Mouse (Mus musculus): ENCODE data around the gene Hipk2. TPM values are rescaled to one million over a fixed set of nuclear protein-coding genes. Genes with fewer than 3 reads are reported as not detected.

The Hipk2 gene
- total and polyA plus RNA-seq, 3 experiments, result 3.9 to 85.1 (median 14.1) TPM

DNA sequence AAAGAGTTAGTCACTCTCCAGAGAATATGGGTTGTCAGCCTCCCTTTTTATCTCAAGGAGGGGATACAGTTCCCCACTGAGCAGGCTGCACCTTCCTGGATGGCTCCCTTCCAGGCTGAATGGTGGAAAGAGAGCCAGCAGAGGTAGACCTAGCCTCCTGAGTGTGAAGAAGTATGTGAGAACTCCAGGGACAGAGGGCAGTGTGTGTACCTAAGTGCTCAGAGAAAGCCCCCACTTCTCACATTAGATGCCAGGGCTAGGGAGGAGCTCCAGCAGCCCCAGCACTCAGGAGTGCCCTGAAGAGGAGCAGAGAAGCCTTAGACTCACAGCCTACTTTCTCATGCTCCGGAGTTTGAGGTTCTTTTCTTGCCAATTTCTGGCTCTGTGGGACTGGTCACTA, 59.7 kb downstream of the Hipk2 start:
- Histone ChIP-seq H3K4me3 (ENCODE audit: control insufficient read depth in 1 of 2, insufficient read depth in 1 of 2, low read depth in 2 of 2, low read length in 2 of 2) (no peak overlapping the region), H3K36me3 (ENCODE audit: control insufficient read depth in 1 of 2, insufficient read depth in 2 of 2, low read length in 2 of 2) (peaks cover 0 to 40% of the 10 kb centered on the region in 2 experiments; a peak in 2 of 4 replicates), H3K27me3 (ENCODE audit: control insufficient read depth in 1 of 2, insufficient read depth in 2 of 2, low read length in 2 of 2) (no peaks in the 10 kb centered on the region), H3K9ac (ENCODE audit: control insufficient read depth, low read depth, low read length, poor library complexity, severe bottlenecking) (no peak overlapping the region), H3K4me1 (ENCODE audit: control insufficient read depth in 1 of 2, insufficient read depth in 2 of 2, low read length in 2 of 2) (peaks cover 17 to 30% of the 10 kb centered on the region in 2 experiments), H3K9me3 (replicated peaks; ENCODE audit: insufficient read depth, low read length) (no peaks in the 10 kb centered on the region), H3K79me2 (ENCODE audit: control insufficient read depth, insufficient read depth, low read length, poor library complexity) (no peaks in the 10 kb centered on the region; the same call in 1 of the 2 replicates), H3K27ac (ENCODE audit: control insufficient read depth, low read depth, low read length) (peak overlapping the region; percentile 33)
- peak; percentile 40 for DNase-seq (ENCODE audit: low read depth, low spot score)
- TF ChIP-seq ETS1 (IDR thresholded peaks at IDR 0.05; ENCODE audit: low read depth, low read length), result no peak
- TF ChIP-seq MYB (IDR thresholded peaks at IDR 0.05; ENCODE audit: low read depth, low read length), result no peak
- no peak for TF ChIP-seq CHD1 (IDR thresholded peaks at IDR 0.05; ENCODE audit: low read depth, low read length)
- no peak for TF ChIP-seq ELF1 (IDR thresholded peaks at IDR 0.05; ENCODE audit: low read depth, low read length)
- no peak for TF ChIP-seq MAFK (IDR thresholded peaks at IDR 0.05; ENCODE audit: borderline replicate concordance, low read depth, low read length)
- TF ChIP-seq BHLHE40 (IDR thresholded peaks at IDR 0.05; ENCODE audit: borderline replicate concordance, low read depth, low read length), result no peak
- no peak for TF ChIP-seq SIN3A (IDR thresholded peaks at IDR 0.05; ENCODE audit: low read length)

GRCm38 (mm10) chr6:38815582-38815981, 60.4 kb downstream of the Hipk2 start:
- Histone ChIP-seq H3K9ac (ENCODE audit: control insufficient read depth, low read depth, low read length, poor library complexity, severe bottlenecking) (no peak overlapping the region), H3K4me3 (ENCODE audit: control insufficient read depth in 1 of 2, insufficient read depth in 1 of 2, low read depth in 2 of 2, low read length in 2 of 2) (no peak overlapping the region), H3K79me2 (ENCODE audit: control insufficient read depth, insufficient read depth, low read length, poor library complexity) (no peaks in the 10 kb centered on the region; the same call in 1 of the 2 replicates), H3K4me1 (ENCODE audit: control insufficient read depth in 1 of 2, insufficient read depth in 2 of 2, low read length in 2 of 2) (peaks cover 12 to 31% of the 10 kb centered on the region in 2 experiments), H3K9me3 (replicated peaks; ENCODE audit: insufficient read depth, low read length) (no peaks in the 10 kb centered on the region), H3K27me3 (ENCODE audit: control insufficient read depth in 1 of 2, insufficient read depth in 2 of 2, low read length in 2 of 2) (no peaks in the 10 kb centered on the region), H3K27ac (ENCODE audit: control insufficient read depth, low read depth, low read length) (peak overlapping the region; percentile 21; the same call in 1 of the 2 replicates), H3K36me3 (ENCODE audit: control insufficient read depth in 1 of 2, insufficient read depth in 2 of 2, low read length in 2 of 2) (peaks cover 0 to 35% of the 10 kb centered on the region in 2 experiments; a peak in 2 of 4 replicates)
- TF ChIP-seq GATA1 (IDR thresholded peaks at IDR 0.05; ENCODE audit: low read depth, low read length) (0 out of 2 replicates have a peak, but pooled peaks have one; percentile 39), MAX (IDR thresholded peaks at IDR 0.05; ENCODE audit: low read length) (no peak), EP300 (IDR thresholded peaks at IDR 0.05; ENCODE audit: low read depth in 1 of 2, low read length in 2 of 2) (peak in 1 of 2 experiments; percentile 24; a peak in 1 of 4 replicates), HCFC1 (IDR thresholded peaks at IDR 0.05; ENCODE audit: low read depth, low read length) (no peak), MAFK (IDR thresholded peaks at IDR 0.05; ENCODE audit: borderline replicate concordance, low read depth, low read length) (no peak), CHD1 (IDR thresholded peaks at IDR 0.05; ENCODE audit: low read depth, low read length) (no peak), USF2 (IDR thresholded peaks at IDR 0.05; ENCODE audit: borderline replicate concordance in 1 of 2, insufficient read depth in 1 of 2, low read depth in 1 of 2, low read length in 2 of 2) (no peak), CHD2 (IDR thresholded peaks at IDR 0.05; ENCODE audit: low read length) (no peak)
- peak; percentile 38 for DNase-seq (ENCODE audit: low read depth, low spot score)

GRCm38 (mm10) chr6:38814690-38815089, 61.3 kb downstream of the Hipk2 start:
- Histone ChIP-seq H3K79me2 (ENCODE audit: control insufficient read depth, insufficient read depth, low read length, poor library complexity) (no peaks in the 10 kb centered on the region; the same call in 1 of the 2 replicates), H3K36me3 (ENCODE audit: control insufficient read depth in 1 of 2, insufficient read depth in 2 of 2, low read length in 2 of 2) (peaks cover 0 to 36% of the 10 kb centered on the region in 2 experiments; a peak in 2 of 4 replicates), H3K4me1 (ENCODE audit: control insufficient read depth in 1 of 2, insufficient read depth in 2 of 2, low read length in 2 of 2) (peaks cover 18 to 37% of the 10 kb centered on the region in 2 experiments), H3K4me3 (ENCODE audit: control insufficient read depth in 1 of 2, insufficient read depth in 1 of 2, low read depth in 2 of 2, low read length in 2 of 2) (no peak overlapping the region), H3K9me3 (replicated peaks; ENCODE audit: insufficient read depth, low read length) (no peaks in the 10 kb centered on the region), H3K9ac (ENCODE audit: control insufficient read depth, low read depth, low read length, poor library complexity, severe bottlenecking) (no peak overlapping the region), H3K27me3 (ENCODE audit: control insufficient read depth in 1 of 2, insufficient read depth in 2 of 2, low read length in 2 of 2) (no peaks in the 10 kb centered on the region), H3K27ac (ENCODE audit: control insufficient read depth, low read depth, low read length) (peak overlapping the region; percentile 26; the same call in 1 of the 2 replicates)
- DNase-seq (ENCODE audit: low read depth, low spot score), result no peak
- TF ChIP-seq ZNF384 (IDR thresholded peaks at IDR 0.05; ENCODE audit: low read depth, low read length) (peak; percentile 90), MYB (IDR thresholded peaks at IDR 0.05; ENCODE audit: low read depth, low read length) (no peak), MEF2A (IDR thresholded peaks at IDR 0.05; ENCODE audit: extremely low read depth, insufficient replicate concordance, low read depth, low read length, poor library complexity, severe bottlenecking) (peak; percentile 27; the same call in 1 of the 2 replicates), EP300 (IDR thresholded peaks at IDR 0.05; ENCODE audit: low read depth in 1 of 2, low read length in 2 of 2) (peak in 1 of 2 experiments; percentile 56; a peak in 2 of 4 replicates), MAZ (IDR thresholded peaks at IDR 0.05; ENCODE audit: low read depth, low read length) (peak; percentile 72)
